Mouse (Mus musculus) MEL (cell line): ENCODE data around the gene Sctr.

Experiments used
- CTCF ChIP-seq, 3 experiments: IDR thresholded peaks in 2 of 3; conservative IDR thresholded peaks in 1 of 3; 2 replicates each; pipeline ENCODE4 v1.5.1; 2011 to 2012; ENCODE audit warnings: low read length in 3 of 3, low read depth in 2 of 3, mild to moderate bottlenecking in 2 of 3, improper control_type of control experiment in 1 of 3, inconsistent platforms in 1 of 3, mixed read lengths in 1 of 3, moderate library complexity in 1 of 3; ENCODE audit not compliant: control insufficient read depth in 1 of 3, insufficient read depth in 1 of 3, poor library complexity in 1 of 3, severe bottlenecking in 1 of 3
- EP300 ChIP-seq, 2 experiments: IDR thresholded peaks; 2 replicates each; pipeline ENCODE4 v1.6.1; 2011; ENCODE audit warnings: improper control_type of control experiment in 2 of 2, low read length in 2 of 2, low read depth in 1 of 2, mild to moderate bottlenecking in 1 of 2
- ETS1 ChIP-seq: IDR thresholded peaks from 2 replicates; pipeline ENCODE4 v1.6.1; 2012; ENCODE audit warnings: low read depth, mild to moderate bottlenecking, inconsistent platforms, low read length, improper control_type of control experiment, moderate library complexity
- JUND ChIP-seq: IDR thresholded peaks from 2 replicates; pipeline ENCODE4 v1.6.1; 2011; ENCODE audit warnings: low read depth, mild to moderate bottlenecking, improper control_type of control experiment, low read length
- MAFK ChIP-seq: IDR thresholded peaks from 2 replicates; pipeline ENCODE4 v1.6.1; 2011; ENCODE audit warnings: low read depth, mild to moderate bottlenecking, low read length, improper control_type of control experiment, borderline replicate concordance
- POLR2A ChIP-seq, 2 experiments: IDR thresholded peaks; 2 replicates each; pipeline ENCODE4 v1.6.1; 2011 to 2012; ENCODE audit warnings: low read length in 2 of 2, mild to moderate bottlenecking in 2 of 2, control low read depth in 1 of 2, improper control_type of control experiment in 1 of 2, low read depth in 1 of 2, moderate library complexity in 1 of 2; ENCODE audit not compliant: control insufficient read depth in 1 of 2, insufficient read depth in 1 of 2, poor library complexity in 1 of 2
- POLR2AphosphoS2 ChIP-seq: IDR thresholded peaks from 2 replicates; pipeline ENCODE4 v1.6.1; 2011; ENCODE audit warnings: low read length, improper control_type of control experiment
- ZKSCAN1 ChIP-seq: IDR thresholded peaks from 2 replicates; pipeline ENCODE4 v1.6.1; 2012; ENCODE audit warnings: low read depth, mild to moderate bottlenecking, inconsistent platforms, low read length, improper control_type of control experiment, moderate library complexity

DNA sequence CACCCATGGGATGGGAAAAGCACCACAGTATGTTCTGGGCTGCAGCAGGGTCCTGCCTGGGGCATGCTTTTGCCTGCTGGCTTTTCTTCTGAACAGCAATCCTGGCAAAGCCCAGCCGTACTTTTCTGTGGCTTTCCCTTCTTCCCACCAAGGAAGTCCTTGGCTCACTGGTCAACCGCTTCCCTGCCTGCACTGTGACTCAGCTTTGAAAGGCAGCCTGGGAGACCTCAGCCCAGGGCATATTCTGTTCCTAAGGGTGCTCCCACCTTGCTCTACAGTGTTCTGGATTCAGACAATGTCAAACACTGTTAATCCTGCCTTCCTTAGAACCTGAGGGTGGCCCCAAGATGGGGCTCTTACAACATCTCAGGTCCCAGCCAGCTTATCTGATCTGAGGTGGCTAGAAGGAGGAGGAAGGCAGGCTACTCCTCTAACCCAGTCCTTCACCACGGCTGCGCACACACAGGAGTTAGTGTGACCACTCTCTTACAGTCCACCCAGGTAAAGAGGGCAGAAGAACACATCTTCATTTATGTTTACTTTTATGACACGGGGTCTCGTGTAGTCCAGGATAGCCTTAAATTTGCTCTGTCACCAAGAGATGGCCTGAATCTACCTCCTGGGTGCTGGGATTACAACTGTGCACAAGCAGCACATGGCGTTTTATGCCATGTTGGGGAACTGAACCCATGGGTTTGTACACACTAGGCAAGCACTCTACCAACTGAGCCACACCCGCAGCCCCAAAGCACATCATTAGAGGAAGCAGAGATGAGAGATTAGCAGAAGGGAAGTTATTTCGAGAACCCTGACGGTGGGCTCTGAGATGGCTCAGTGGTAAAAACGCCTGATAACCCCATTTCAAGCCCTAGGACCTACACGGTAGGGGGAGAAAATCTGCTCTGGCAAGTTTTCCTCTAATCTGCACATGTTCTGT lies 105.8 kb downstream of the Sctr start:
- TF ChIP-seq EP300 (IDR thresholded peaks at IDR 0.05; ENCODE audit: low read depth in 1 of 2, low read length in 2 of 2) = peak; percentile 48 to 62
- no peak for TF ChIP-seq MAFK
- TF ChIP-seq POLR2A (IDR thresholded peaks at IDR 0.05; ENCODE audit: control insufficient read depth in 1 of 2, insufficient read depth in 1 of 2, low read depth in 1 of 2, low read length in 2 of 2, poor library complexity in 1 of 2) = no peak
- peak in 1 of 3 experiments; percentile 12; a peak in 1 of 6 replicates for TF ChIP-seq CTCF (IDR thresholded peaks at IDR 0.05 in 2 of 3, conservative IDR thresholded peaks at IDR 0.05 in 1 of 3; ENCODE audit: control insufficient read depth in 1 of 3, insufficient read depth in 1 of 3, low read depth in 2 of 3, low read length in 3 of 3, poor library complexity in 1 of 3, severe bottlenecking in 1 of 3)
- no peak for TF ChIP-seq POLR2AphosphoS2
- no peak for TF ChIP-seq JUND
- TF ChIP-seq ZKSCAN1 = no peak
- peak; percentile 52 for TF ChIP-seq ETS1
